Mouse (Mus musculus) embryonic facial prominence, embryonic 15.5 days (tissue): ENCODE data around the gene Cd5. TPM values are rescaled to one million over a fixed set of nuclear protein-coding genes. Genes with fewer than 3 reads are reported as not detected.

ENCODE experiments used
- ATAC-seq: fragments of 200-750 bp; cut with Nextera tagmentation; 2 replicates; pipeline ENCODE4 v1.8.0; 2017; ENCODE audit warnings: low read depth, moderate TSS enrichment; ENCODE audit not compliant: insufficient number of reproducible peaks, low FRiP score, low TSS enrichment
- H3K27ac ChIP-seq: fragments of 300-500 bp; sonication (generic); replicated peaks from 2 replicates; pipeline ENCODE4 v1.5.1; 2015; ENCODE audit warnings: mild to moderate bottlenecking, inconsistent platforms
- H3K27me3 ChIP-seq: fragments of 300-500 bp; sonication (generic); 2 replicates; pipeline ENCODE4 v1.6.1; 2015; ENCODE audit warnings: inconsistent platforms
- H3K36me3 ChIP-seq: fragments of 300-500 bp; sonication (generic); 2 replicates; pipeline ENCODE4 v1.6.1; 2015; ENCODE audit warnings: mild to moderate bottlenecking, inconsistent platforms
- H3K4me1 ChIP-seq: fragments of 300-500 bp; sonication (generic); 2 replicates; pipeline ENCODE4 v1.6.1; 2015; ENCODE audit warnings: inconsistent platforms
- H3K4me2 ChIP-seq: fragments of 300-500 bp; sonication (generic); replicated peaks from 2 replicates; pipeline ENCODE4 v1.6.1; 2015; ENCODE audit warnings: mild to moderate bottlenecking, inconsistent platforms
- H3K4me3 ChIP-seq: fragments of 300-500 bp; sonication (generic); replicated peaks from 2 replicates; pipeline ENCODE4 v1.5.1; 2015; ENCODE audit warnings: mild to moderate bottlenecking, inconsistent platforms
- H3K9ac ChIP-seq: fragments of 300-500 bp; sonication (generic); 2 replicates; pipeline ENCODE4 v1.6.1; 2015; ENCODE audit warnings: inconsistent platforms
- H3K9me3 ChIP-seq: fragments of 300-500 bp; sonication (generic); replicated peaks from 2 replicates; pipeline ENCODE4 v1.6.1; 2016; ENCODE audit warnings: inconsistent platforms
- WGBS: fragments of 180-500 bp; shearing (Covaris S2); methylation state at CpG from one replicate; pipeline ENCODE4 v1.1.7; 2015; 5-methylcytosine and 5-hydroxymethylcytosine counted together
- polyA plus RNA-seq: library from polyadenylated mRNA; unstranded; fragments of >200 nt; fragmentation: Nextera tagmentation; extraction: Ambion mirVana; gene quantifications from 2 replicates; pipeline ENCODE4 v1.2.1, GENCODE M21; 2015

The Cd5 gene
- polyA plus RNA-seq, 1 experiment from 2014 or later: 1.3 TPM

- Histone ChIP-seq H3K9ac (no peak overlapping the region), H3K4me1 (peaks cover 20% of the 10 kb centered on the region), H3K36me3 (no peaks in the 10 kb centered on the region), H3K9me3 (no peaks in the 10 kb centered on the region), H3K27me3 (no peaks in the 10 kb centered on the region), H3K27ac (no peak overlapping the region), H3K4me3 (no peak overlapping the region), H3K4me2 (no peak overlapping the region)
- WGBS: 84% methylated on average over 2 of the region's 2 CpGs
- ATAC-seq: no peak
Measured at GRCm38 (mm10) chr19:10757526-10757925, 18.7 kb upstream of the Cd5 start.

DNA sequence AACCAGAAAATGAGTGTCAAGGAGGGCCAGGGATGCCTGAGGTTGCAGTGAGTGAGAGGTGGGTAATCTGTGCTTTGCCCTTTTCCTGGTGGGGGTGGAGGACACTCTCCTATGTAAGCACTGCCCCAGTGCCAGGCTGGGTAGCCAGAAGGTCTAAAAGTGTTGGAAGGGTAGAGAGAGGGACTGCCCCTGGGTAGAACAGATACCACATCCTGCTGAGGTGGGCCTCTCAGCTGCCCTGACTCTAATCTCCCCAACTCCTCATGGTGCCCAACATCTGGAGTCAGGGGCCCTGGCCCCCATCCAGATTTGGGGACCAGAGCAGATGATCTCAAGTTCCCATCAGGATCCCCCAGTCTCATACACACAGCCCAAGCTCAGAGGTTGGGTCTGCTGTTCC is 18.3 kb upstream of the Cd5 start:
- Histone ChIP-seq H3K9ac (no peak overlapping the region), H3K9me3 (no peaks in the 10 kb centered on the region), H3K27me3 (no peaks in the 10 kb centered on the region), H3K27ac (no peak overlapping the region), H3K4me2 (no peak overlapping the region), H3K36me3 (no peaks in the 10 kb centered on the region), H3K4me1 (peaks cover 20% of the 10 kb centered on the region), H3K4me3 (no peak overlapping the region)
- ATAC-seq: no peak

GRCm38 (mm10) chr19:10752646-10753045 is 13.8 kb upstream of the Cd5 start:
- Histone ChIP-seq H3K4me2 (no peak overlapping the region), H3K4me1 (no peaks in the 10 kb centered on the region), H3K9me3 (no peaks in the 10 kb centered on the region), H3K4me3 (no peak overlapping the region), H3K36me3 (no peaks in the 10 kb centered on the region), H3K27me3 (no peaks in the 10 kb centered on the region), H3K9ac (no peak overlapping the region), H3K27ac (no peak overlapping the region)
- ATAC-seq: no peak
- 94% methylated on average over 5 of the region's 5 CpGs for WGBS

GRCm38 (mm10) chr19:10752106-10752505 is 13.3 kb upstream of the Cd5 start:
- no peaks in the 10 kb centered on the region for H3K36me3 ChIP-seq
- H3K9me3 ChIP-seq: no peaks in the 10 kb centered on the region
- H3K4me3 ChIP-seq: no peak overlapping the region
- no peaks in the 10 kb centered on the region for H3K27me3 ChIP-seq
- H3K9ac ChIP-seq: no peak overlapping the region
- H3K4me1 ChIP-seq: no peaks in the 10 kb centered on the region
- no peak overlapping the region for H3K27ac ChIP-seq
- H3K4me2 ChIP-seq: no peak overlapping the region
- ATAC-seq: no peak
- WGBS: 93% methylated on average over 6 of the region's 6 CpGs

- Histone ChIP-seq H3K4me3 (no peak overlapping the region), H3K9ac (no peak overlapping the region), H3K9me3 (no peaks in the 10 kb centered on the region), H3K27me3 (no peaks in the 10 kb centered on the region), H3K27ac (no peak overlapping the region), H3K36me3 (no peaks in the 10 kb centered on the region), H3K4me1 (no peaks in the 10 kb centered on the region), H3K4me2 (no peak overlapping the region)
- WGBS: 79% methylated on average over 1 of the region's 1 CpGs
- no peak for ATAC-seq
Measured at GRCm38 (mm10) chr19:10751607-10752006, 12.8 kb upstream of the Cd5 start.

- Histone ChIP-seq H3K4me1 (no peaks in the 10 kb centered on the region), H3K4me3 (no peak overlapping the region), H3K9me3 (no peaks in the 10 kb centered on the region), H3K27me3 (no peaks in the 10 kb centered on the region), H3K4me2 (no peak overlapping the region), H3K36me3 (no peaks in the 10 kb centered on the region), H3K9ac (no peak overlapping the region), H3K27ac (no peak overlapping the region)
- 81% methylated on average over 6 of the region's 6 CpGs for WGBS
- no peak for ATAC-seq
Measured at GRCm38 (mm10) chr19:10750161-10750560, 11.4 kb upstream of the Cd5 start.

DNA sequence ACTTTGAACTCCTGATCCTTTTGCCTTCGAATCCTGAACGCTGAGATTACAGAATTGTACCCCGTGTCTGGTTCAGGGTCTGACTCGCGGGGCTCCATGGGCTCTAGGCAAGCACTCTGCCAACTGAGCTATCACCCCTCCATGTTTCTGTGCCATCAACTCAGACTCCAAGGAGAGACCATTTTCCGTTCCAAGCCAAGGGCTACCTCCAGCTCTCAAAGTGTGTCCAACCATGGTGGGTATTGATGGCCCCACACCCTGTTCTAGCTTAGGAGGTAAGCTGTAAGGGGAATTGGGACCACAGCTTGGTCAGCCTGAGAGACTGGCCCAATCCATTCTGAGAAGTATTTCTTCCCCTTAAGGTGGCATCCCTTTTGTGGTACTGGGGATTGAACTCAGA is 10.5 kb upstream of the Cd5 start:
- Histone ChIP-seq H3K27ac (no peak overlapping the region), H3K4me3 (no peak overlapping the region), H3K27me3 (no peaks in the 10 kb centered on the region), H3K9me3 (no peaks in the 10 kb centered on the region), H3K4me2 (no peak overlapping the region), H3K9ac (no peak overlapping the region), H3K4me1 (no peaks in the 10 kb centered on the region), H3K36me3 (no peaks in the 10 kb centered on the region)
- 88% methylated on average over 6 of the region's 6 CpGs for WGBS
- no peak for ATAC-seq

- Histone ChIP-seq H3K27ac (no peak overlapping the region), H3K36me3 (no peaks in the 10 kb centered on the region), H3K4me2 (no peak overlapping the region), H3K9ac (no peak overlapping the region), H3K4me1 (no peaks in the 10 kb centered on the region), H3K9me3 (no peaks in the 10 kb centered on the region), H3K4me3 (no peak overlapping the region), H3K27me3 (no peaks in the 10 kb centered on the region)
- ATAC-seq: no peak
- 57% methylated on average over 11 of the region's 11 CpGs for WGBS
Measured at GRCm38 (mm10) chr19:10748401-10749102, 9.8 kb upstream of the Cd5 start.

- Histone ChIP-seq H3K4me1 (no peaks in the 10 kb centered on the region), H3K36me3 (no peaks in the 10 kb centered on the region), H3K9ac (no peak overlapping the region), H3K27ac (no peak overlapping the region), H3K9me3 (no peaks in the 10 kb centered on the region), H3K4me2 (no peak overlapping the region), H3K27me3 (no peaks in the 10 kb centered on the region), H3K4me3 (no peak overlapping the region)
- no peak for ATAC-seq
- 80% methylated on average over 6 of the region's 6 CpGs for WGBS
Measured at GRCm38 (mm10) chr19:10747718-10748117, 8.9 kb upstream of the Cd5 start.

GRCm38 (mm10) chr19:10747182-10747581 is 8.4 kb upstream of the Cd5 start:
- WGBS: 79% methylated on average over 7 of the region's 7 CpGs

GRCm38 (mm10) chr19:10742565-10742964 is 3.8 kb upstream of the Cd5 start:
- H3K9me3 ChIP-seq: no peaks in the 10 kb centered on the region
- H3K27me3 ChIP-seq: no peaks in the 10 kb centered on the region
- no peak overlapping the region for H3K9ac ChIP-seq
- peaks cover 9% of the 10 kb centered on the region for H3K4me1 ChIP-seq
- no peak for ATAC-seq
- 64% methylated on average over 3 of the region's 3 CpGs for WGBS
- H3K4me2 ChIP-seq: no peak overlapping the region
- no peak overlapping the region for H3K27ac ChIP-seq
- no peaks in the 10 kb centered on the region for H3K36me3 ChIP-seq
- H3K4me3 ChIP-seq: no peak overlapping the region

More at GRCm38 (mm10) chr19:10747182-10747581, 8.4 kb upstream of the Cd5 start:
- Histone ChIP-seq H3K27me3 (no peaks in the 10 kb centered on the region), H3K4me3 (no peak overlapping the region), H3K4me2 (no peak overlapping the region), H3K36me3 (no peaks in the 10 kb centered on the region), H3K27ac (no peak overlapping the region), H3K9me3 (no peaks in the 10 kb centered on the region), H3K9ac (no peak overlapping the region), H3K4me1 (no peaks in the 10 kb centered on the region)
- ATAC-seq: no peak

DNA sequence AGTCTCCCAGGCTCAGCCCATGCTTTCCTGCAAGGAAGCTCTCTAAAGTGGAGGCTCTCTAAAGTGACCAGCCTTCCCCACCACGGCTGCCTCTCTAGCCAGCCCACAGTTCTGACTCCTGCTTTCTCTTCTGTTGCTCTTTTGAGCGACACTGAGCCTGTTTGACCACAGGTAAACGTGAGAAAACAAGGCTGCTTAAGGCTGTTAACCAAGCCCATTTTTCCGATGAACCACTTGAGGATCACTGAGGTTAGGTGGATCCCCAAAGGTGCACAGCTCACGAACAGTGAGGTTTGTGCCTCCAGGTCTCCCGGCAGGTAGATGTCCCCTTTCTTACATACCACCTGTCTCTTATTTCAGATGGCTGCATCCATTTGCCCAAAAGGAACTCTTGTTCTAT is 3.3 kb upstream of the Cd5 start:
- no peaks in the 10 kb centered on the region for H3K9me3 ChIP-seq
- H3K27me3 ChIP-seq: no peaks in the 10 kb centered on the region
- H3K27ac ChIP-seq: no peak overlapping the region
- H3K4me1 ChIP-seq: peaks cover 9% of the 10 kb centered on the region
- no peak overlapping the region for H3K4me3 ChIP-seq
- WGBS: 77% methylated on average over 6 of the region's 6 CpGs
- no peak overlapping the region for H3K4me2 ChIP-seq
- ATAC-seq: no peak
- H3K36me3 ChIP-seq: no peaks in the 10 kb centered on the region
- no peak overlapping the region for H3K9ac ChIP-seq
